Mouse (Mus musculus) bone marrow, adult 2 months (tissue): ENCODE results near the gene Tnfrsf11a.

ENCODE experiments used
- CTCF ChIP-seq: fragments of 200-500 bp; IDR thresholded peaks from 2 replicates; pipeline ENCODE4 v1.5.1; 2011; ENCODE audit warnings: low read length, control low read depth; ENCODE audit not compliant: control insufficient read depth, insufficient read depth
- POLR2A ChIP-seq: fragments of 200-500 bp; IDR thresholded peaks from 2 replicates; pipeline ENCODE4 v1.6.1; 2011; ENCODE audit warnings: low read depth, mild to moderate bottlenecking, control low read depth, low read length, borderline replicate concordance; ENCODE audit not compliant: control insufficient read depth

DNA sequence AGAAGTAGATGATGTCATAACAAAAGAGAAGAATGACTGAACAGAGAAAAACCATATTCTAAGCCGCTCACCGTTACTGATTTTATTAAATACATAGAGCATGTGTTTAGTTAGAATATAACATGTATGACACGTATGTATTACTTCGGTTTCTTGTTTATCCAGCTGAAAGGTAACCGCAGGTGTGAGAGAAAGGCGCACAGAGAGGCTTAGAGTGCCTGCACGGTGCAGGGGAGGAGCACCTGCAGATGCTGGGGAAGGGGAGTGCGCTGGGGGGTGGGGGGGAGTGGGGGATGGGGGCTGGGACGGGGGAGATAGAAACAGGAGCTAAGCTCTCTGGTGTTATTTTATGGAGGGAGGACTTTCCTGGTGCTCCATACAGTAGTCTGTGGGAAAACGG, 62.4 kb downstream of the Tnfrsf11a start:
- TF ChIP-seq CTCF (no peak), POLR2A (no peak)
